Mouse (Mus musculus) lung, adult 2 months (tissue): ENCODE measurements around the gene Ddx42.

Experiments used
- CTCF ChIP-seq: fragments of 200-500 bp; IDR thresholded peaks from 2 replicates; pipeline ENCODE4 v1.5.1; 2011; ENCODE audit warnings: mild to moderate bottlenecking, low read length, control low read depth; ENCODE audit not compliant: insufficient read depth
- POLR2A ChIP-seq: fragments of 200-500 bp; IDR thresholded peaks from 2 replicates; pipeline ENCODE4 v1.6.1; 2011; ENCODE audit warnings: low read depth, mild to moderate bottlenecking, control low read depth, low read length, borderline replicate concordance; ENCODE audit errors: extremely low read depth

- TF ChIP-seq CTCF (no peak), POLR2A (no peak)
Observed at GRCm38 (mm10) chr11:106273811-106274210, 57.1 kb downstream of the Ddx42 start.
